Mouse (Mus musculus): ENCODE data around the gene R3hdm2. TPM values are rescaled to one million over a fixed set of nuclear protein-coding genes. Genes with fewer than 3 reads are reported as not detected.

R3hdm2 gene
- polyA plus RNA-seq, 1 experiment: 179 TPM

DNA sequence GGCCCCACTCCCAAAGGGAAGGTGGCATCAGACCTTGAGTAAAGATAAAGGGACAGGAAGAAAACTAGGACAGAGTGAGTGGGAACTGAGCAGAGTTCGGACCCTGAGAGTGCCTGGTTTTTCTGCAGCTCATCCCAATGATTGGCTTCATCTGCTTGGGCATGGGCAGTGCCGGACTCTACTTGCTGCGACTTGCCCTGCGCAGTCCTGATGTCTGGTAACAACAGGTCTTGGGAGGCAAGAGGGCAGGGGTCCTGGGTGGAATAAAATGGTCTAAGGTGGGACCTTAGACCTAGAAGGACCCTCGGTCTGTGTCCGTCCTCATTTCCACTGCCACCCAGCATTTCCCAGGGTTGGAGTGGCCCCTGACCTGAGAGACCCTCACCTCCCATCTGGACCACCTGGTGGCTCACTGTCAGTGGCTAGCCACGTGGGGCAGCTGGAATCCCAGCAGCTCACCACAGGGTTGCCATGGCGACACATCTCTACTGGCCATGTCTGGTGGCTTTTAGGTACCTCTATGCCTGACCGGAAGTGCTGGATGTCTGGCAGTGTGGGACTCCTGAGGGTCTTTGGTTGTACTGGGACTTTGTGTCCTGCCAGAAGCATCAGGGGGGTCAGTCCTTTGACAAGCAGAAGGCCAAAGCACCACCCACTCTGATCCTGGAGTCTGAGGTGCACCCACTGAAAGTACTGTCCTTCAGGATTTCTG, 135.3 kb downstream of the R3hdm2 start:
- DNase-seq (ENCODE audit: extremely low spot score in 1 of 2, low spot score in 1 of 2): no peak

GRCm38 (mm10) chr10:127515983-127516459, 135.9 kb downstream of the R3hdm2 start:
- DNase-seq (ENCODE audit: extremely low spot score in 1 of 2, low spot score in 1 of 2): no peak

GRCm38 (mm10) chr10:127516576-127517260, 136.6 kb downstream of the R3hdm2 start:
- DNase-seq (ENCODE audit: extremely low spot score in 1 of 2, low spot score in 1 of 2): no peak

DNA sequence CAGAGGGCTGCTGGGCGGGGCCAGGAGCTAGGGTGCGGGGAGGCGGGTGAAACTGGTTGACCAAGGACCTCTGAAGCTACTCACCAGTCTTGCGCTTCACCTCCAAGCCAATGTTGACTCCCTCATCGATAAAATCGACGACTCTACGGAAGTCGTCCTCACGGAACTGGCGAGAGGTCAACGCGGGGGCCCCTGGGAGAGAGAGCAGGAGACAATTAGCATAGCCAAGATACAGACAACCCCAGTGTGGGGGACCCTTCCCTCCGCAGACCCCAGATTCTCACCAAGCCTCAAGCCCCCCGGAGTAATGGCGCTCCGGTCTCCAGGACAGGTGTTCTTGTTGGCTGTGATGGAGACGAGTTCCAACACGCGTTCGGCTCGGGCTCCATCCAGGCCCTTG, 137.8 kb downstream of the R3hdm2 start:
- DNase-seq (ENCODE audit: extremely low spot score in 1 of 2, low spot score in 1 of 2): no peak

- no peak for DNase-seq (ENCODE audit: extremely low spot score in 1 of 2, low spot score in 1 of 2)
Measured at GRCm38 (mm10) chr10:127519041-127519701, 139.0 kb downstream of the R3hdm2 start.

DNA sequence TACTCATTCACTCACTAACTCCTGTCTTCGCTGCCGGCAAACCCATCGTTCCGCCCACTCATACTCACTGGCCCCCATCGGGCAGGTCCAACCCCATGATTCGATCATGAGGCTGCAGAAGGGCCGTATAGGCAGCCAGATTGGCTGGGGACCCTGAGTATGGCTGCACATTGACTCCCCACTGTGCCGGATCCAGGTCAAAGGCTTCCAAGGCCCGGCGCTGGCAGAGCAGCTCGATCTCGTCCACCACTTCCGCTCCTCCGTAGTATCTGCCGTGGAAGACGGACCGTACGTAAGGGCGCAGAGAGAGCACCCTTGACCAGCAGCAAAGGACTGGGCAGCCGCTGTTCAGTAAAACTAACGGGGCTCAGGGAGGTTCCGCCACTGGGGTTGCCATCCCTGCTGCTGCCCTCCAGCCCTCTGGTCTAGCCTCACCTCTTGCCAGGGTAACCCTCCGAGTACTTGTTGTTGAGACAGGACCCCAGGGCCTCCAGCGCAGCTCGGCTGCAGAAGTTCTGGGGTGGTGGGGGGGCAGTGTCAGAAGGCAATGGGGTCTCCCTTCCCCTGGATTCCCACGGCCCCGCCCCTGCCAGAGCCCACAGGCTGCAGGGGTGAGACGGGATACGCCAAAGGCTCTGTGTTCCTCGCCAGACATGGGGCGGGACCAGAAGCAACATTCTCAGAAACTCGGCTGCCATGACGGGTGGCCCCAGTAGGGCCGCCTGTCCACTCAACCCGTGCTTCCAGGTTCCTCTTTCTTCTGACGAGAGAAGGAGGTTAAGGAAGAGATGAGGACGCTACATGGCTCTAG, 140.0 kb downstream of the R3hdm2 start:
- DNase-seq (ENCODE audit: extremely low spot score in 1 of 2, low spot score in 1 of 2): no peak

GRCm38 (mm10) chr10:127520714-127521357, 140.7 kb downstream of the R3hdm2 start:
- DNase-seq (ENCODE audit: extremely low spot score in 1 of 2, low spot score in 1 of 2): no peak

GRCm38 (mm10) chr10:127521611-127522080, 141.5 kb downstream of the R3hdm2 start:
- no peak for DNase-seq (ENCODE audit: extremely low spot score in 1 of 2, low spot score in 1 of 2)

DNA sequence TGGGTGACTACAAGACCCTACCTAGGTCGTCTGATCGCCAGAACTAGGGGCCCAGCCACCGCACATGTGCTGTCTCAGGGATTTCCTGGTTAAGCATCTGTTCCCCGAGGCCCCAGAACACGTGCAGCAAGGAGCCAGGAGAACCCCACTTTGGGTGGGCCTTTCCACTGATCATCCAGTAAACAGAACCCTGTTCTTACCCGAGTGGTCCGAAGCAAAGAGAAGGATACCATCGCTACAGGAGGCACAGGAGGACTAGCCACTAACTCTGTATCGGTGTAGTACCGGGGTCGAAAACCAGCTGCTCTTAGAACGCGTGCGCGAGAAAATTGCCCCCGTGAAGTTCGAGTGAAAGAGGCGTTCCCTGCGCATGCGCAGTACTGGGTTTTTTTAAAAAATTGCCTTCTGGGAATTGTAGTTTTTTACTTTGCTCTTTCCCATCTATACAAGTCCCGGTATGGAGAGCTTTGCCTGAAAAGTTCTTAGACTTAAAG, 142.0 kb downstream of the R3hdm2 start, which contains the start of gene Shmt2:
Shmt2 (minus strand) TSS at position 357 of the 494 bp plus-strand sequence.
- DNase-seq (ENCODE audit: extremely low spot score in 1 of 2, low spot score in 1 of 2): peak; percentile 72 to 91

DNA sequence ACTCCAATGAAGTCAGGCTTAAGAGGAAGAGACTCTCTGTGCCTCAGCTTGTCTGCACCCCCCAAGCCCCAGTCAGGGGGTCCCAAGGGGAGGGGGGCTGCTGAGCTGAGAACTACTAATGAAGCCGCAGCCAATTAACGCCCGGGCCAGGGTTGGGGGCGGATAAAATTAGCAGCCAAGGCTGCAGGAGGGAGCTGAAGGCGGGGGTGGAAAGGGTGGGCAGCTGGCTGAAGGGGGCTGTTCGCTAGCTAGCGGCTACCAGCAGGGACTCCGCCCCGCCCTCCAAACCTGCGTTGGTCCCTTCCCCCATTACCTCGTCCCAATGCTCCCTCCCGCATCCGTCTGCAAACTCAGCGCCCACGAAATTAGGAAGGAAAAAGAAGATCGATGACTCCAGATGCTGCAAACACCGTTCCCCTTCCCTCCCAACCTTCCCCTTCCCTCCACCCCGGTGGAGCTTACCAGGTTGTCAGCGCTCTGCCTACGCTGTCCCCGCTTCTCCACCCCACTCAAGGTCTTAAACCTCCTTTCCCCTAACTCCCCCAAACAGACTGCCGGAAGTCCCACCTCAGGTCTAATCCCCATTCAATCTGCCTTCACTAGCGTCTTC, 144.6 kb downstream of the R3hdm2 start:
- DNase-seq (ENCODE audit: extremely low spot score in 1 of 2, low spot score in 1 of 2): no peak

GRCm38 (mm10) chr10:127526048-127526447, 145.9 kb downstream of the R3hdm2 start:
- no peak for DNase-seq (ENCODE audit: extremely low spot score in 1 of 2, low spot score in 1 of 2)

- no peak for DNase-seq (ENCODE audit: extremely low spot score in 1 of 2, low spot score in 1 of 2)
Measured at GRCm38 (mm10) chr10:127526681-127527080, 146.6 kb downstream of the R3hdm2 start.

DNA sequence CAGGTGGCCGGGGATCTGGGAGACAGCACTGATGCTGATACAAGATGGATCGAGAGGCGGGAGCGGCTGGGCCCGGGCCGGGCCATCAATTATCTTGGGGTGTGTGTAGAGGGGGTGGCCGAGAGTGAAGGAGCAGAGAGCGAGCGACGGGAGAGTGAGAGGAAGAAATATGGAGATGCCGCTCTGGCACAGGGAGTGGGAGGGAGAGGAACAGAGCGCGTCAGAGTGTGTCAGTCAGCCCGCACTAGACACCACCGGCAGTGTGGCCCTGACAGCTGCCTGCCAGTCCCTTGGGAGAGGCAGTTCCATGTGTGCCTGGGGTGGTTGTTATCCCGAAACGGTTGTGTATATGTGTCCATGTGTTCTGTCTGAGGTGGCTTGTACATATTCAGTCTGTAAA, 147.4 kb downstream of the R3hdm2 start:
- no peak for DNase-seq (ENCODE audit: extremely low spot score in 1 of 2, low spot score in 1 of 2)

GRCm38 (mm10) chr10:127530945-127531344, 150.8 kb downstream of the R3hdm2 start:
- DNase-seq (ENCODE audit: extremely low spot score in 1 of 2, low spot score in 1 of 2): no peak

DNA sequence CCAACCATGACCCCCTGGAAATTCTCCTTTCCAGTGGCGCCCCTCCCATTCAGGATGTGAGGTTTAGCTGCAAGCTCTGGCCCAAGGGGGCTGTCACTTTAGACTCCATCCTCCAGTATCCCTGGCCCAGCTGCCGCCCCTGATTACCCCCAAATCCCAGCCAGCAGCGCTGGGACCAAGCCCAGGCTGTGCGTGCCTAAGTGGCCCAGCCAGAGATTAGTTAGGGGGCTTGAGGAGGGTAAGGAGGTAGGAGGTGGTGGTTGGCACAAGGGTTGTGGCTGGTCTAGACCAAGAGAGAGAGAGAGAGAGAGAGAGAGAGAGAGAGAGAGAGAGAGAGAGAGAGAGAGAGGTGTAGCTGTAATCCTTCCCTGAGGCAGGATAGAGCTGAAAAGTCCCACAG, 151.4 kb downstream of the R3hdm2 start:
- no peak for DNase-seq (ENCODE audit: extremely low spot score in 1 of 2, low spot score in 1 of 2)

DNA sequence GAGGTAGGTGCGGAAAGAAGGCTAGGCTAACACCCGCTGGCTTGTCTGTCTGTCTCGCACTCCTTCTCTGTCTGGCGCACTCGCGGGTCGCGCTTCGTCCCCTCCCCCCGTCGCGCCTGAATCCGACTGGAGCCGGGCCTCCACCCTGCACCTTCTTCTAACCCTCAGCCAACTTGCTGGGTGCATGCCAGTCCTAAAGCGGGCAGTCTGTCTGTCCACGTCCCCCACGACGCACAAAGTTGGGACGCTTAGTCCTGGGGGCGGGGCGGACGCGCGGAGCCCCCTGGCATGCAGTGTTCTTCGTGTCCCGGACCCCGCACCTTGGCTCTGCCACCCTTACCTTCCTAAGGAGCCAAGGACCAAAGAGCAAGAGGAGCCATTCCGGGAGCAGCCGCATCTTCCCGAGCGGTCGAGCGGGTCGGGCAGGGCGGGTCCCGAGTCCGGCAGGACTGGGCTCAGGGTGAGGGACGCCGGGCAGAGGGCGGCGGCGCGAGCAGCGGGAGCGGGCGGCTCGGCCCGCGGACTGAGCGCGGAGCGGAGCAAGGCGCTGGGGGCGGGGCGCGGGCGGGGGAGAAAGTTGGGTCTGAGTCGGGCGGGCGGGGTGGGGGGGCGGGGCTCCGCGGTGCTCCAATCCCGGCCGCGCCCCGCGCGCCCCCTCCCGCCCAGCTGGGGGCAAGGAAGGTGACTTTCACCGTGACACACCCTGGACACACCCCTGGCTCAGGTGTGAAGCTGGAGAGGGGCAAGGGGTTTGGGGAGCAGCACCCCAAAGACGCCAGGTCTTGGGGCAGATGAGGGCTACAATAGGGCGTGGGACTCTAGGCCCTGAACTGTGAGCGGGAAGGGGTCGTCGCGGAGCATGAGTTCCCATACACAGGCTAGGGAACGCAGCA, 154.2 kb downstream of the R3hdm2 start, which contains the start of gene Nxph4:
Nxph4 (minus strand) TSS at position 524 of the 893 bp plus-strand sequence.
- DNase-seq (ENCODE audit: extremely low spot score in 1 of 2, low spot score in 1 of 2): no peak

DNA sequence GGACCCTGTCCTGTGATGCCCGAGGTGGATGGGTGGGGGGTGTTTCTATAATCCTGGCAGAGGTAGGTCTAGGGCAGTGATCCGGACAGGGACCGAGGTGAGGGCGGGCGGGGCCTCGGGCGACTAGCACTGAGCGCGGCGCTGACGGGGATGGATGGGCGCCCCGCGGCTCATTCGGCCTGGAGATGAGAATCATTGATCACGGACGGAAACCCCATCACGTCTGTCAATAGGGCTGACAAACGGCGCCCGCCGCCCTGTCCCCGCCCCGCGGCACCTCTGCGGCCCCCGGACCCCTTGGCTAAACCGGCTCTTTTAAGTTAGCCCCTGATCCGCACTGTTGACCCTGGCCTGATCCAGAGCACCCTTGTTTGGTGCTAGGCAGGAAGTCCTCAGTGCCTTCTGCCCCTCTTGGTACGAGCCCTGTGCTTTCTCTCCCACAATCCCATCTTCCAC, 154.8 kb downstream of the R3hdm2 start:
- no peak for DNase-seq (ENCODE audit: extremely low spot score in 1 of 2, low spot score in 1 of 2)

Measured in frontal cortex, adult 2 months (tissue).